Mouse (Mus musculus) 416B (cell line): ENCODE data around the gene Ube2l6.

Source experiments
- DNase-seq: peaks from one replicate; pipeline ENCODE4 v3.0.0; 2011; ENCODE audit warnings: low read depth

The Ube2l6 gene

DNA sequence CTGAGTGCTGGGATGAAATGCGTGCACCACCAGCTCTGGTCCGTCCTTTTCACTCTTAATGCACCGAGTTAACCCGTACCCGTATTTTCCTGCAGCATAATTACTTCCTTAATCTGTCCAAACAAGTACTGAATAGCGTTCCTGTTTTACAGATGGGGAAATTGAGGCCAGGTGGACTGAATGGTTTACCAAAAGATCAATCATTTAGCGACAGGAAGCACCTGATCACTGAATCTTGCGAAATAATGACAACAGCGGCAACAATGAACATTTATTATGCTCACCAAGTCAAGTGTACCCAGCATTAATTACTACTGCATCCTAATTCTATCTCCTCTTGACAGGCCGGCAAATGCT, 39.9 kb downstream of the Ube2l6 start, which contains the start of gene Slc43a1:
TSS of gene Slc43a1 (plus strand) at position 258 of the 357 bp plus-strand sequence.
- peak; percentile 28 for DNase-seq

DNA sequence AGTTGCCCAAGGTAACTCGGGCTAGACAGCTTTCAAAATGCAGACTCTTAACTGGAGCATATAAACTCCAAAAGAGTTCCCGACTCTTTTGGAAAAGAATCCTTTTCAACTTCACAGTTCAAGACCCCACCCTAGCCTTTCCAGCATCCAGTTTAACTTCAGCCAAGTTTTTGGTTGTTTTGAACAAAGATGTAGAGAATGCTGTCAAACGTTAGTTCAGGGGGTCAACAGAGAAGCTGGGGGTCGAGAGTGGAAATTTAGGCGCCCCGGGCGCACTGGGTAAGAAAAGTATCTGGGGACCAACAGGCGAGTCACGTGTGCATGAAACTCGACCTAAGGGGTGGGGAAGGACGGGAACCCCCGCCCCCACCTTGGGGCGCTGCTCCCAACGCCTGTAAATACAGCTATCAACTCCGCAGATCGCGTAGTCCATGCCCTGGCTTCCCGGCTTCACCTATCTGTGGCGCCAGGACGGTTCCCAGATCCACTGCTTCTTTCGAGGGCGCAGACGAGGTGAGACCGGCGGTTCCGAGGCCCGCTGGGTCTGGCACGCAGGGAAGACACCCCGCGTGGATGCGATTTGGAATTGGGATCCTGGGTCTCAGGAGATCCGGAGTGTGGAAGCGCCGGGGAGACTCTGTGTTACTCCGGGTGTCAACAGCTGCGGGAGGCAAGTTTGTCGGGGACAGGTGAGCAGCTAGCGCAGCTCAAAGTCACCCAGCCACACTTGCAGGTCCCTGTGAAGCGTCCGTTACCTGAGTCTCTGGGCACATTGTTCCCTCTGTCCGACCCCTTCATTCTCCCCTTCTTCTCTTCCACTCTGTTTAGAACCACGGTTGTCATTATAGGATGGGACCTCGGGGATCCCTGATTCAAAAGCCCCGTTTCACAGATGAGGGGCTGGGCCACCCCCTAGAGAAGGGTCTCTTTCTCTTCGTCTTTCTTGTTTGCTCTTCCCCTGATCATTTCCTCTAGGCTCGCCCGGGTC, 40.7 kb downstream of the Ube2l6 start:
- peak; percentile 80 for DNase-seq

- DNase-seq = peak; percentile 90
Observed at GRCm38 (mm10) chr2:84840016-84840747, 41.6 kb downstream of the Ube2l6 start.

DNA sequence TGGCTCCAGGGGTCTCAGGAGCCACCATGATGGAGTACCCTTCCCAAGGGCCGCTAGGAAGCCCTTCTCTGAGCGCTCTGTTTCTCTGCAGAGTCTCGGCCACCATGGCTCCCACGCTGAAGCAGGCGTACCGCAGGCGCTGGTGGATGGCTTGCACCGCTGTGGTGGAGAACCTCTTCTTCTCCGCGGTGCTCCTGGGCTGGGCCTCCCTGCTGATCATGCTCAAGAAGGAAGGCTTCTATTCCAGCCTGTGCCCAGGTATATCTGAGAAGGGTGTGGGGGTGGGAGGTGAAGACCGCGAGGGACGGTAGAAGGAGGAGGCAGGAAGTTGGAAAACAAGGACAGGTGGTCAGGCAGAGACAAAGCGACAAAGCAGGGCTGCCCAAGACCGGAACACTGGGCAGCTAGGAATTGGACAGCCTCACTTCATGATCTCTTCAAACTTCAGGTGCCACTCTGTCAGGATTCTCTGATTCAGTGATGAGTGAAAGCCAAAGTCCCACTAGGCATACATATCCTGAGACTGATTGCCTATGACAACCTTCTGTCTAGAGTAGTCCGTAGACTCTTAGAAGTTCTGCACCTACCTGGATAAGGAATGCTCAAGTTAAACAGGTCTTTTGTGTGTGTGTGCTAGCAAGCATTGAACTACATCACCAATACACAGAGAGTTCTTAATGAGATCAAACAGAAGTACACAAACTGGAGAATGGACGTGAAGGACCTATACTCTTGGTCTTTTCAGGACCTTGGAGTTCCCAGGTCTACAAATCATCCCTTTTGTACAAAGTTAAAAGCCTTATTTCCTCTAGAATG, 42.3 kb downstream of the Ube2l6 start:
- no peak for DNase-seq

GRCm38 (mm10) chr2:84841905-84842304, 43.3 kb downstream of the Ube2l6 start:
- DNase-seq = peak; percentile 58

- no peak for DNase-seq
Observed at GRCm38 (mm10) chr2:84843654-84844053, 45.0 kb downstream of the Ube2l6 start.

GRCm38 (mm10) chr2:84845226-84845625, 46.6 kb downstream of the Ube2l6 start:
- DNase-seq = no peak

- no peak for DNase-seq
Observed at GRCm38 (mm10) chr2:84850407-84851129, 51.9 kb downstream of the Ube2l6 start.

- DNase-seq = peak; percentile 21
Observed at GRCm38 (mm10) chr2:84851130-84852040, 52.8 kb downstream of the Ube2l6 start.

DNA sequence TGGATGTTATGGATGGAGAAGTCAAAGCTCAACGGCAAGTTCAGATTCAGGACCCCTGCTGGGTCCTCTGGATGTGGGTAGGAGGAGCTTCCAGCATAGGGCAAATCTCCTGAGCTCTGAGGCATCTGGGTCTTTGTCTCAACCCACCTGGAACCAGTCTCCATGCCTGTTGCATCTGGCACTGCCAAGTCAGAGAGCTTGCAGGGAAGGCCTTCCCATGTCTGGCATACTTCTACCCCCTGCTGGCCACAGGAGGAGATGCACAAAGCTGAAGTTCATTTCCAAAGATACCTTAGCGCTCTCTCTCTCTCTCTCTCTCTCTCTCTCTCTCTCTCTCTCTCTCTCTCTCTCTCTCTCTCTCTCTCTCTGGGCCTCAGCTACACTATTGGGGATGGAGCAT, 57.1 kb downstream of the Ube2l6 start:
- peak; percentile 67 for DNase-seq

- DNase-seq = no peak
Observed at GRCm38 (mm10) chr2:84858551-84858950, 59.9 kb downstream of the Ube2l6 start.
